Comparison of ENCODE assay signal across 25 mouse cellular contexts in the genomic region with DNA sequence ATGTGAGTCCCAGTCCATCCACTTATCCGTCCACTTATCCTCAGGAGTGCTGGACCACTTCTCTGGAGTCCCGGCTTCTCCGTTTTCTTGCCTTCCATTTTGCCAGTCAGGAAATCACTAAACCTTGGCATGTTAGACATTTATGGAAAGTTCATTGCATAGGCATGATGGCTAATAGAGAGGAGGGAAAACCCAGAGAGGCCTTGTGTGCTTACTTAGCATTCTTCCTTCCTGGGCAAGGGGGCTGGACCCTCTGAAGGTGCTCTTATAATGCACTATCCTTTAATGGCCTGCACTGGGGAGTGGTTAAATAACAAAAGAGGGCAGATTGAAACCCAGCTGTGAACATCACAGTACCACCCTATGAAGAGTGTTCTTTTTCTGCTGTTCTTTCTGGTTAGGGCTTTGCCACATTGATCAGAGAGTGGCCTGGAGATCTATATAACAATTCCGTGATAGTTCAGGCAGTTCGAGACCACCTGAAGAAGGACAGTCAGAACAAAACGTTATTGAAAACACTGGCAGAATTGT.
"Had no signal": no experiment of that assay in that cellular context is flagged by ENCODE, and none has a peak within 500 bp of the region (broad histone marks: within the 10 kb centered on the region; RNA-seq: fewer than 3 reads in every experiment).

No protein-coding gene starts in this region.

- H3K9ac ChIP-seq: heart, embryonic 12.5 days; hindbrain, embryonic 13.5 days; hindbrain, embryonic 15.5 days; intestine, embryonic 15.5 days; kidney, embryonic 15.5 days; limb, embryonic 13.5 days; limb, embryonic 15.5 days; liver, embryonic 12.5 days; liver, embryonic 14.5 days had no signal

- H3K4me2 ChIP-seq: heart, embryonic 12.5 days; hindbrain, embryonic 13.5 days; hindbrain, embryonic 15.5 days; intestine, embryonic 15.5 days; kidney, embryonic 15.5 days; limb, embryonic 13.5 days; limb, embryonic 15.5 days; liver, embryonic 12.5 days had no signal

- H3K27ac ChIP-seq: gastrocnemius, adult 2 months; heart, embryonic 10.5 days; hindbrain, embryonic 13.5 days; hindbrain, embryonic 15.5 days; intestine, embryonic 15.5 days; kidney, embryonic 15.5 days; kidney, postnatal 0 days; limb, embryonic 13.5 days; limb, embryonic 15.5 days; liver, embryonic 12.5 days; liver, embryonic 14.5 days had no signal

- H3K27me3 ChIP-seq: heart, embryonic 12.5 days; hindbrain, embryonic 13.5 days; hindbrain, embryonic 15.5 days; intestine, embryonic 15.5 days; kidney, embryonic 15.5 days; limb, embryonic 13.5 days; limb, embryonic 15.5 days; liver, embryonic 12.5 days had no signal

- H3K9me3 ChIP-seq: heart, embryonic 10.5 days; heart, embryonic 12.5 days; hindbrain, embryonic 13.5 days; hindbrain, embryonic 15.5 days; intestine, embryonic 15.5 days; kidney, embryonic 15.5 days; limb, embryonic 13.5 days; limb, embryonic 15.5 days; liver, embryonic 12.5 days had no signal

- H3K4me1 ChIP-seq: heart, embryonic 10.5 days; heart, embryonic 12.5 days; hindbrain, embryonic 13.5 days; hindbrain, embryonic 15.5 days; intestine, embryonic 15.5 days; kidney, embryonic 15.5 days; limb, embryonic 13.5 days; limb, embryonic 15.5 days; liver, embryonic 12.5 days had no signal

- DNase-seq: gastrocnemius, adult 2 months; gastrocnemius, postnatal 10 days; gastrocnemius, postnatal 25 days; heart, adult 18-20 months; heart, postnatal 10 days; heart, postnatal 4 days; kidney, adult 18-20 months; kidney, adult 9 months; kidney, postnatal 14 days; kidney, postnatal 36 days; layer of hippocampus, adult 9-11 months; layer of hippocampus, postnatal 36 days had no signal

- H3K36me3 ChIP-seq: intestine, embryonic 15.5 days had no signal

- H3K4me3 ChIP-seq: gastrocnemius, adult 2 months; heart, embryonic 10.5 days; heart, embryonic 12.5 days; hindbrain, embryonic 13.5 days; hindbrain, embryonic 15.5 days; intestine, embryonic 15.5 days; kidney, embryonic 15.5 days; limb, embryonic 13.5 days; limb, embryonic 15.5 days; liver, embryonic 12.5 days had no signal

- ATAC-seq: inflammation-experienced regulatory T-cells, adult 6 months; intestine, embryonic 15.5 days; intestine, postnatal 0 days; liver, embryonic 12.5 days had no signal
